Mouse (Mus musculus) cerebellum, adult 2 months (tissue): Measurements from ENCODE around the gene Arl8a.

Experiments
- CTCF ChIP-seq: fragments of 200-500 bp; IDR thresholded peaks from 2 replicates; pipeline ENCODE4 v1.5.1; 2011; ENCODE audit warnings: low read depth, mild to moderate bottlenecking, control low read depth, low read length, moderate library complexity, borderline replicate concordance; ENCODE audit not compliant: insufficient read depth
- POLR2A ChIP-seq: fragments of 200-500 bp; IDR thresholded peaks from 2 replicates; pipeline ENCODE4 v1.6.1; 2011; ENCODE audit warnings: low read length, control low read depth, borderline replicate concordance; ENCODE audit not compliant: insufficient read depth

DNA sequence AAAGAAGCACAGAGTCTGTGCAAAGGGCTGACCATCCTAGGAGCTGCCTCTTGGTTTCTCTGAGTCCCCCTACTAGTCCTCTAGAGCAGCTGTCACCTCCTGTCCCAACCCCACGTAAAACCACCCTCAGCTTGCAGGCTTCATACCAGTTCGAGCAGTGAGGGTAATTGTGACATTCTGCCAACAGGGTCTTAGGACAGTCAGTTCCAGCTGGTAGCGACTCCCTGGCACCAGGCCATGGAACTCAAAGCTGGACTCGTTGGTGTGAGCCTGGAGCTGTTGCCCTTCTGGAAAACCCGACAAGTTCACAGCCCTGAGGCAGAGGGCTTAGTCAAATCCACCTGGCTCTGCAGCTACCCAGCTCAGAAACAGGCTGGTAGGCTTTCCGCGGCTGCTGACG, 20.6 kb upstream of the Arl8a start:
- TF ChIP-seq POLR2A (no peak), CTCF (no peak)
